ENCODE assay signal across 20 mouse cellular contexts in genomic region chr5:135847881-135848280, GRCm38 (mm10). TPM values are rescaled to one million over a fixed set of nuclear protein-coding genes. Genes with fewer than 3 reads are reported as not detected.
"Had no signal": no experiment of that assay in that cellular context is flagged by ENCODE, and none has a peak within 500 bp of the region (broad histone marks: within the 10 kb centered on the region; RNA-seq: fewer than 3 reads in every experiment).

No protein-coding gene starts in this region.

- DNase-seq: kidney, adult 11 months; kidney, adult 8-10 months; kidney, postnatal 10 days; kidney, postnatal 36 days; layer of hippocampus, postnatal 36 days; liver, embryonic 13.5 days; lung, adult 2 months; lung, postnatal 14 days; lung, postnatal 4 days; right cerebral cortex, postnatal 25 days; spleen, adult 18-20 months; thymus, adult 18-20 months; thymus, postnatal 36 days had no signal

- ATAC-seq: intestine, embryonic 15.5 days; midbrain, embryonic 16.5 days had no signal

RNA-seq across cellular contexts. Expression of gene Hspb1, which starts 39.8 kb away (rescaled TPM):
- total RNA-seq: megakaryocyte progenitor cell, adult 5-6 weeks; megakaryocyte-erythroid progenitor cell, adult 5-6 weeks; monocyte, adult 5-6 weeks; neutrophil, adult 5-6 weeks had no signal

RNA-seq across cellular contexts. Expression of gene Srrm3, which starts 41.2 kb away (rescaled TPM):
- total RNA-seq: liver, adult 2 months; megakaryocyte progenitor cell, adult 5-6 weeks; megakaryocyte-erythroid progenitor cell, adult 5-6 weeks; monocyte, adult 5-6 weeks; neutrophil, adult 5-6 weeks had no signal
